Mouse (Mus musculus) limb, embryonic 10.5 days (tissue): Measurements from ENCODE around the gene Zpbp2. TPM values are rescaled to one million over a fixed set of nuclear protein-coding genes. Genes with fewer than 3 reads are reported as not detected.
"Not testable (repeated sequence)": the region's sequence is repeated elsewhere in the genome, so short reads cannot be mapped to it uniquely, and the experiment has no call there.

Source experiments
- DNase-seq: peaks from one replicate; pipeline ENCODE4 v3.0.0-alpha.2; 2017; ENCODE audit warnings: low spot score
- H3K27ac ChIP-seq: fragments of 300-500 bp; sonication (generic); 2 replicates; pipeline ENCODE4 v1.5.1; 2016; ENCODE audit warnings: mild to moderate bottlenecking
- H3K27me3 ChIP-seq: fragments of 300-500 bp; sonication (generic); 2 replicates; pipeline ENCODE4 v1.6.1; 2016; ENCODE audit warnings: low read depth, mild to moderate bottlenecking; ENCODE audit not compliant: poor library complexity, severe bottlenecking
- H3K36me3 ChIP-seq: fragments of 300-500 bp; sonication (generic); 2 replicates; pipeline ENCODE4 v1.6.1; 2016; ENCODE audit warnings: mild to moderate bottlenecking, moderate library complexity
- H3K4me1 ChIP-seq: fragments of 300-500 bp; sonication (generic); 2 replicates; pipeline ENCODE4 v1.6.1; 2016
- H3K4me3 ChIP-seq: fragments of 300-500 bp; sonication (generic); 2 replicates; pipeline ENCODE4 v1.5.1; 2016; ENCODE audit warnings: mild to moderate bottlenecking, moderate library complexity
- H3K9me3 ChIP-seq: fragments of 300-500 bp; sonication (generic); replicated peaks from 2 replicates; pipeline ENCODE4 v1.6.1; 2016; ENCODE audit warnings: mild to moderate bottlenecking
- WGBS: fragments of 180-500 bp; shearing (Covaris S2); methylation state at CpG from one replicate; pipeline ENCODE4 v1.1.7; 2016; 5-methylcytosine and 5-hydroxymethylcytosine counted together
- polyA plus RNA-seq: library from polyadenylated mRNA; unstranded; fragments of >200 nt; fragmentation: Nextera tagmentation; extraction: Ambion mirVana; gene quantifications from 2 replicates; pipeline ENCODE4 v1.2.1, GENCODE M21; 2016

The Zpbp2 gene
- polyA plus RNA-seq, 1 experiment from 2014 or later, result 0.14 TPM

DNA sequence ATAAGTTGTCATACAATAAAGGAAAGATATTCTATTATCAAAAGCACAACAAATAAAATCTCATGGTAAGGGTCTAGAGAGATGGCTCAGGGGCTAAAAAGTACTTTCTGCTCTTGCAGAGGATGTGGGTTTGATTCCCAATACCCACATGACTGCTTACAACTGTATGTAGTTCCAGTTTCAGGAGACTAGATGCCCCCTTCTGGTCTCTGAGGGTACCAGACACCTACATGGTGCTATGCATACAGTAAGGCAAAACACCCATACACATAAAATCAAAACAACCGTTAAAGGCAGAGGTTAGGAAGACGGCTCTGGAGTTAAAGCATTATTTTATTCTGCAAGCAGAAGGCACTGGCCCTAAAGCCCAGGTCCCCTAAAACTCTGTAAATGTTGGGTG, 53.1 kb downstream of the Zpbp2 start:
- Histone ChIP-seq H3K27me3 (peaks cover 44% of the 10 kb centered on the region), H3K36me3 (no peaks in the 10 kb centered on the region)

DNA sequence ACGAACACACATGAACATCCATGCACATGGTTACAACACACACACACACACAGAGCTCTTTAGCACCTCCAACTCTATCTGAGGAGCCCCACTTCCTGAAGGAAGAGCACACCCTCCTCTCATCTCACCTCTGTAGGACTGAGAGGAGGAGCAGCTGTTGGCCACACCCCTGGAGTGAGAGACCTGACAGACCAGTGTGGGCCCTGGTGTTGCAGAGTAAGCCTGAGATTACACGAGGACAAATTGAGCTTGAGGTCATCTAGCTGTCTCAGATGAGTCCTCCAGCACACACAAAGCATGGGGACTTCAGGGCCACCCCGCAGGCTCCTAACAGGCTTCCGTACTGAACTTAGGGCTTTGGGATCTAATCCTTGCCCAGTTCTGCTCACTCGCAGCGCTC, 54.0 kb downstream of the Zpbp2 start:
- WGBS, result 65% methylated on average over 6 of the region's 6 CpGs
- not testable (repeated sequence) for H3K9me3 ChIP-seq, H3K4me3 ChIP-seq, DNase-seq, H3K36me3 ChIP-seq, H3K27ac ChIP-seq
- Histone ChIP-seq H3K4me1 (peaks cover 11% of the 10 kb centered on the region), H3K27me3 (peaks cover 38% of the 10 kb centered on the region)

More for the DNA sequence above, 53.1 kb downstream of the Zpbp2 start:
- H3K27ac ChIP-seq, result no peak overlapping the region
- no peak for DNase-seq
- H3K4me1 ChIP-seq, result peaks cover 14% of the 10 kb centered on the region
- no peaks in the 10 kb centered on the region for H3K9me3 ChIP-seq
- WGBS, result 85% methylated on average over 2 of the region's 2 CpGs
- no peak overlapping the region for H3K4me3 ChIP-seq

DNA sequence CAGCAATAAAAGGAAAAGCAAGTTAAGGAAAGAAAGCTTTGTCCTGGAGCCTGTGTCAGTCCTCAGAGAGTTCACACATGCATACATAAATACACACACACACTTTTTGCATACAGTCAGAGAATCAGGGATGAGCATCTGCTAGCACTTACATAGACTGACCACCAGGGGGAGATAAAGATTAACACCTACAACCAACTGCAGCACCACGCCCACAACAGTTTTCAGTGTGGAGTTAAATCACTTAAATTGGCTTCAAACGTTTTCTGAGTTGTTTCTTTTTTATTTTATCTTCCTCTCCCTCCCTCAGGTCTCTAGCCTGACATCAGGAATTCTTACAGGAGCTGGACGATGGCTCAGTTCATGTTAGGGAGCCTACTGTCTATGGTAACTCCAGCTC, 55.9 kb downstream of the Zpbp2 start:
- no peaks in the 10 kb centered on the region for H3K36me3 ChIP-seq
- H3K4me1 ChIP-seq, result peaks cover 9% of the 10 kb centered on the region
- 16% methylated on average over 3 of the region's 3 CpGs for WGBS
- no peak overlapping the region for H3K27ac ChIP-seq
- peaks cover 19% of the 10 kb centered on the region; the same call in 1 of the 2 replicates for H3K27me3 ChIP-seq
- H3K4me3 ChIP-seq, result no peak overlapping the region
- DNase-seq, result no peak
- no peaks in the 10 kb centered on the region for H3K9me3 ChIP-seq

Other genes with a start within 250 kb of the Zpbp2 start
- gene Neurod2, start 221.4 kb upstream of the Zpbp2 start, polyA plus RNA-seq, result not detected in 2 replicates
- 0.13 TPM in 2 replicates for gene Ppp1r1b, start 202.7 kb upstream of the Zpbp2 start, polyA plus RNA-seq
- 37.8 and 41.3 TPM in 2 replicates for gene Stard3, start 192.7 kb upstream of the Zpbp2 start, polyA plus RNA-seq
- gene Tcap, start 167.3 kb upstream of the Zpbp2 start, polyA plus RNA-seq, result 0.16 and 0.40 TPM in 2 replicates
- 0.61 TPM in 1 of 2 replicates, not detected in the other for gene Pnmt, start 164.6 kb upstream of the Zpbp2 start, polyA plus RNA-seq
- gene Pgap3, start 150.6 kb upstream of the Zpbp2 start, polyA plus RNA-seq, result 9.7 and 10.5 TPM in 2 replicates
- 24.5 and 30.9 TPM in 2 replicates for gene Erbb2, start 138.6 kb upstream of the Zpbp2 start, polyA plus RNA-seq
- gene Mien1, start 112.1 kb upstream of the Zpbp2 start, polyA plus RNA-seq, result 76.8 and 81.3 TPM in 2 replicates
- 6.4 and 9.5 TPM in 2 replicates for gene Grb7, start 104.7 kb upstream of the Zpbp2 start, polyA plus RNA-seq
- not detected in 2 replicates for gene Ikzf3, start 5.1 kb upstream of the Zpbp2 start, polyA plus RNA-seq
- 46.9 and 55.0 TPM in 2 replicates for gene Ormdl3, start 36.3 kb downstream of the Zpbp2 start, polyA plus RNA-seq
- not detected in 2 replicates for gene Lrrc3c, start 47.2 kb downstream of the Zpbp2 start, polyA plus RNA-seq
- gene Gm12355, start 74.6 kb downstream of the Zpbp2 start, polyA plus RNA-seq, result 1.3 and 1.8 TPM in 2 replicates
- gene Gsdma3, start 75.3 kb downstream of the Zpbp2 start, polyA plus RNA-seq, result not detected in 2 replicates
- gene Gsdma2, start 95.7 kb downstream of the Zpbp2 start, polyA plus RNA-seq, result not detected in 2 replicates
- gene Gsdma, start 113.3 kb downstream of the Zpbp2 start, polyA plus RNA-seq, result 0.05 TPM in 1 of 2 replicates, not detected in the other
- 284 and 303 TPM in 2 replicates for gene Psmd3, start 131.5 kb downstream of the Zpbp2 start, polyA plus RNA-seq
- gene Csf3, start 150.2 kb downstream of the Zpbp2 start, polyA plus RNA-seq, result not detected in 2 replicates
- gene Med24, start 178.3 kb downstream of the Zpbp2 start, polyA plus RNA-seq, result 77.3 and 82.6 TPM in 2 replicates
- gene Thra, start 189.5 kb downstream of the Zpbp2 start, polyA plus RNA-seq, result 6.3 and 11.6 TPM in 2 replicates
- gene Nr1d1, start 224.2 kb downstream of the Zpbp2 start, polyA plus RNA-seq, result 1.2 and 1.5 TPM in 2 replicates
- gene Msl1, start 244.4 kb downstream of the Zpbp2 start, polyA plus RNA-seq, result 22.8 and 25.0 TPM in 2 replicates